Mouse (Mus musculus): ENCODE results near the gene Ubxn7. TPM values are rescaled to one million over a fixed set of nuclear protein-coding genes. Genes with fewer than 3 reads are reported as not detected.
A peak's percentile ranks its signal among the peaks of the same experiment; 100 is the strongest.

Ubxn7 gene
- polyA plus RNA-seq, 1 experiment, result 22.2 TPM

DNA sequence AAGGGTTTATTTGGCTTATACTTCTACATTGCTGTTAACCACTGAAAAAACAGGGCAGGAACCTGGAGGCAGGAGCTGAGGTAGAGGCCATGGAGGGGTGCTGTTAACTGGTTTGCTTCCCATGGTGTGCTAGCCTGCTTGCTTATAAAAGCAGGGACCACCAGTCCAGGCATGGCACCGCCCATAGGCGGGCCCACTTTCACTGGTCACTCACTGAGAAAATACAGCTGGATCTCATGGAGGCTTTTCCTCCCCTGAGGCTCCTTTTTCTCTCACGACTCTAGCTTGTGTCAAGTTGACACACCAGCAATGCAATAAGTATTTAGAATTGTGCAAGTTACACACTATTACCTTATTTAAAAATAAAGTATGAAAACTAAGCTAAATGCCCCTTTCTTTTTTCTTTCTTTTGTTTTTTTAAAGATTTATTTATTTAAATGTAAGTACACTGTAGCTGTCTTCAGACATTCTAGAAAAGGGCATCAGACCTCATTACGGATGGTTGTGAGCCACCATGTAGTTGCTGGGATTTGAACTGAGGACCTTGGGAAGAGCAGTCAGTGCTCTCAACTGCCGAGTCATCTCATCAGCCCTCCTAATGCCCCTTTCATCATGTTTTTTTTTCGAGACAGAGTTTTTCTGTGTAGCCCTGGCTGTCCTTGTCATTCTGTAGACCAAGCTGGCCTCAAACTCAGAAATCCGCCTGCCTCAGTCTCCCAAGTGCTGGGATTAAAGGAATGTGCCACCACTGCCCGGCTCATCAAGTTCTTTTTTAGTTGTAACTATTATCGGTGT is 984 bp upstream of the Ubxn7 start:
- no peak overlapping the region for H3K4me3 ChIP-seq (replicated peaks; ENCODE audit: extremely low read depth, low read depth, low read length)
- H3K4me1 ChIP-seq (ENCODE audit: control insufficient read depth, insufficient read depth, low read length), result peaks cover 2% of the 10 kb centered on the region
- 54% methylated on average over 9 of the region's 9 CpGs for WGBS
- no peak for TF ChIP-seq POLR2A (IDR thresholded peaks at IDR 0.05; ENCODE audit: borderline replicate concordance, extremely low read depth, low read depth, low read length)
- DNase-seq, result no peak

DNA sequence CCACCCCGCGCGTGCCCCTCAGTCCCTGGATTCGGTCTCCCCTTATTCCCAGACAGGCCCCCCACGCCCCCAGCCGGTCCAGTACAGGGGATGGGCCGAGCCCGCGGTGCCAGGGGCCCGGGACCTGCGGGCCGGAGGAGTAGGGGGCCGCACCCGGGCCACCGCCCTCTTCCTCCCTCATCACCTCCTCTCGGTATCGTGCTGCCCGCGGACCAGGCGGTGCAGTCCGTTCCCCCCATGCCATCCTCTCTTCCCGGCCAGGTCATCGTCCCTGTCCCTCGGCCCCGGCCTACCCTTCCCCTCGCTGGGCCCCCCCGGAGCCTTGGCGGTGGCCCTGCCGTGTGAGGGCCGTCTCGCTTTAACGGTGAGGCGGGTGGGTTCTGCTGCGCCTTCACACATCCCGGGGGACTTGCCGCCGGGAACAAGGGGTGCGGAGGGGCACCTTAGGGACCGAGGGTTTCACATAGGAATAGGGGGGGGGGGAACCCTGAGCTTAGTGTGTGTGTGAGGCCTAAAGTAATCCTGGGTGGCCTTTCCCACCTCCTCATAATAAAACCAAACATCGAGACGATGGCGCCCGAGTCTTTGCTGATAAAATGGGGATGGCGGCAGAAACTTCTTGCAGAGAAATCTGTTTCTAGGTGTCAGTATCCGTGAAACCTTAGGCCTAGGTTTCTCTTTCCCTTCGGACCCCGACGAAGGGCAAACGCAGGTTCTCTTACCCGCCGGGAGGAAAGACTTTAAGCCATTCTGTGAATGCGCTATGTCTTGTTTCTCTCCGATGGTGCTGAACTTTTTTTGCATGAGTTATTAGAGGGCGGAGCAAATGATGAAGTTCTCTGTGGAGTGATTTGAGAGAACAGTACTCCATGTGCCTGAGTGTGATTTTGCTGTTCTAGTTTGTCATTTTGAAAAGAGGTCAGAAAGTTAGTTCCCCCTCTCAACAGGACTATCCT is 777 bp downstream of the Ubxn7 start:
- no peak for TF ChIP-seq CTCF (IDR thresholded peaks at IDR 0.05; ENCODE audit: insufficient read depth, low read length)
- TF ChIP-seq POLR2A (IDR thresholded peaks at IDR 0.05; ENCODE audit: borderline replicate concordance, extremely low read depth, low read depth, low read length), result no peak
- WGBS, result under 1% methylated on average over 54 of the region's 54 CpGs
- peak; percentile 65 for DNase-seq
- Histone ChIP-seq H3K4me1 (ENCODE audit: control insufficient read depth, insufficient read depth, low read length) (peaks cover 2% of the 10 kb centered on the region), H3K4me3 (replicated peaks; ENCODE audit: extremely low read depth, low read depth, low read length) (peak overlapping the region; percentile 100)

DNA sequence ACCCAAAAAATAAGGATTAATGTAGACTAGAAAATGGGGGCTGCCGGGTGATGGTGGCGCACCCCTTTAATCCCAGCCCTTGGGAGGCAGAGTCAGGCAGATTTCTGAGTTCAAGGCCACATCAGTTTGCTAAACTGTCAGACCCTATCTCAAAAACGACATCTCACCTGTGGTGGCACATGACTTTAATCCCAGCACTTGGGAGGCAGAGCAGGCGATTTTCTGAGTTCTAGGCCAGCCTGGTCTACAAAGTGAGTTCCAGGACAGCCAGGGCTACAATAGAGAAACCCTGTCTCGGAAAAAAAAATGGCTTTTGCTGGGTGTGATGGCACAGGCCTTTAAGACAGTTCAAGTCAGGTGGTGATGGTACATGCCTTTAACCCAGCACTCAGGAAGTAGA is 3.1 kb downstream of the Ubxn7 start:
- WGBS, result 91% methylated on average over 5 of the region's 5 CpGs
- no peak for DNase-seq
- peaks cover 2% of the 10 kb centered on the region for H3K4me1 ChIP-seq (ENCODE audit: control insufficient read depth, insufficient read depth, low read length)
- no peak overlapping the region for H3K4me3 ChIP-seq (replicated peaks; ENCODE audit: extremely low read depth, low read depth, low read length)
- TF ChIP-seq CTCF (IDR thresholded peaks at IDR 0.05; ENCODE audit: insufficient read depth, low read length) (no peak), POLR2A (IDR thresholded peaks at IDR 0.05; ENCODE audit: borderline replicate concordance, extremely low read depth, low read depth, low read length) (no peak)

DNA sequence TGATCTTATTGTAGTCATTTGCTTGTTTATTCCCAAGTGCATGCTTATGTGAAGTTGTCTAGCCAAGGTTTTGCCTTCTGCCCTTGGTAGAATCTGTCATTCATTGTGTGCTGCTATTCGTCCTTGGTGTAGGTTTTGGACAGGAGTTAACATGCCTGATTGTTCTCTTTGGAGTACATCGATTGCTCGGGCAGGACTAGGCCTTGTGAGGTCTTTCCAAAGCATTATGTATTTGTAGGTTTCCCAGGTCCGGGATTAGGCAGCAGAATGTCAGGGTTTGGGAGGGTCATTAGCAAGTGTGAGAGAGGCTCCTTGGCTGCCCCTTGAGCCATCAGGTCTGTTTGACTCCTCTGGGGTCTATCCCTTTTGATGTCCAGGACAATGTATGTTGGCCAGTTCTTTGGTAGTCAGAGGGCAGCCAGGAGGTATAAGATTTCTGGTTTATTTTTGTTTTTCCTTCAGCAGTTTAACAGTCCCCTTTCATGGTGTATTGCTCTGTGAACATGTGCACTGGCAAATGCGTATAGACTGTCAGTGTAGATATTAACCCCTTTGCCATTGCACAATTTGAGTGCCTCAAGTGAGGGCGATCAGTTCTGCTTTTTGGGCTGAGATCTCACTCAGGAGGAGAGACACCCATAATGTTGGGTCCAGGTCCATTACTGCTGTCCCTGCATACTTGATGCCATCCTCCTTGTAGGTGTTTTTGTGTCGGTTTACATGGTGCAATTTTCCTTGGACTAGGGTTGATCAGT is 4.1 kb downstream of the Ubxn7 start:
- whole genome bisulfite sequencing, result 62% methylated on average over 7 of the region's 7 CpGs
- TF ChIP-seq CTCF (IDR thresholded peaks at IDR 0.05; ENCODE audit: insufficient read depth, low read length) (no peak), POLR2A (IDR thresholded peaks at IDR 0.05; ENCODE audit: borderline replicate concordance, extremely low read depth, low read depth, low read length) (no peak)
- no peak for DNase-seq
- H3K4me1 ChIP-seq (ENCODE audit: control insufficient read depth, insufficient read depth, low read length), result peaks cover 5% of the 10 kb centered on the region
- H3K4me3 ChIP-seq (replicated peaks; ENCODE audit: extremely low read depth, low read depth, low read length), result no peak overlapping the region

DNA sequence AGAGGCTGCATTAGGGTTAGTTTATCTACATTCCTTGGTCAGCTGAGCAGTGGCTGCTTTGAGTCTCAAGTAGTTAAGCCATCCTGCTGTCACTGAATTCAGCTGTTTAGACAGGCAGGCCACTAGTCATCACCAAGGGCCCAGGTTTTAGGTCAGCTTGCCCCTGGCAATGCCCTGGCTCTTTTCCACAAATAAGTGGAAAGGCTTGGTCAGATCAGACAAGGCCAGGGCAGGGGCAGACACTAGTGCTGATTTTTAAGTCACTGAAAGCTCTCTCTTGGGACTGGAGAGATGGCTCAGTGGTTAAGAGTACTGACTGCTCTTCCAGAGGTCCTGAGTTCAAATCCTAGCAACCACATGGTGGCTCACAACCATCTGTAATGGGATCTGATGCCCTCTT is 4.9 kb downstream of the Ubxn7 start:
- no peak for DNase-seq
- H3K4me3 ChIP-seq (replicated peaks; ENCODE audit: extremely low read depth, low read depth, low read length), result no peak overlapping the region
- TF ChIP-seq CTCF (IDR thresholded peaks at IDR 0.05; ENCODE audit: insufficient read depth, low read length) (no peak), POLR2A (IDR thresholded peaks at IDR 0.05; ENCODE audit: borderline replicate concordance, extremely low read depth, low read depth, low read length) (no peak)
- peaks cover 5% of the 10 kb centered on the region for H3K4me1 ChIP-seq (ENCODE audit: control insufficient read depth, insufficient read depth, low read length)

DNA sequence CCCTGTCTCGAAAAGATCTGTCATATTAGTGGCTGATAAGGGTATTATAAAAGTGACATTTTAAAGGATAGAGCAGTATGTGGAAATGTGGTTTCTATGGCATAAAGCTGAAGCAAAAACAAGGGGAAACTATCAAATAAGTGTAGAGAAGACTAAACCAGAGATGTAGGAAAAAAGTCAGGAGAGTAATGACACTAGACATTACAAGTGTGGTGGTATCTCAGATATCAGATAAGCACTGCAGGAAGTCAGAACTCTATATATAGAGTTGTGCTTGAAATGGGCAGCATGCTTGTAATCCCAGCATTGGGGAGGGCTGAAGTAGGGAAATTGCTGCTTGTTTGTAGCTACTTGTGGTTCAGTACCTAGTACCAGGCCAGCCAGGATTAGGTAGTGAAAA is 8.4 kb downstream of the Ubxn7 start:
- 47% methylated on average over 1 of the region's 1 CpGs for WGBS
- TF ChIP-seq CTCF (IDR thresholded peaks at IDR 0.05; ENCODE audit: insufficient read depth, low read length) (no peak), POLR2A (IDR thresholded peaks at IDR 0.05; ENCODE audit: borderline replicate concordance, extremely low read depth, low read depth, low read length) (no peak)
- no peak for DNase-seq
- Histone ChIP-seq H3K4me1 (ENCODE audit: control insufficient read depth, insufficient read depth, low read length) (peaks cover 9% of the 10 kb centered on the region), H3K4me3 (replicated peaks; ENCODE audit: extremely low read depth, low read depth, low read length) (no peak overlapping the region)

DNA sequence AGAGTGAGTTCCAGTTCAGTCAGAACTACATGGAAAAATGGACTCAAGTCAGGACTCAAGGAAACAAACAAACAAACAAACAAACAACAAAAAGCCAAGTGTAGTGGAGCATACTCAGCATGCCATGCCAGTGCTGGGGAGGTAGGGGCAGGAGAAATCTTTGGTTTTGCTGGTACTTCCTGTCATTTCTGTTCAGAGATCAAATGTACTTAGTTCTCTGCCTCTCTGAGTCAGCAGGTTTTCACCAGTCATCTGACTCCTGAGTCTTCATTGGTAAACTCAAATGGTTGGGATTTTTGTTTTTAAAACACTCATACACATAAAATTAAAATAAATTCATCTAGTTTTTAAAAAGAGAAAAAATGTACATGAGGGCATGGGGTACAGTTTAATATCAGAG is 13.5 kb downstream of the Ubxn7 start:
- peaks cover 8% of the 10 kb centered on the region for H3K4me1 ChIP-seq (ENCODE audit: control insufficient read depth, insufficient read depth, low read length)
- H3K4me3 ChIP-seq (replicated peaks; ENCODE audit: extremely low read depth, low read depth, low read length), result no peak overlapping the region
- no peak for TF ChIP-seq POLR2A (IDR thresholded peaks at IDR 0.05; ENCODE audit: borderline replicate concordance, extremely low read depth, low read depth, low read length)
- TF ChIP-seq CTCF (IDR thresholded peaks at IDR 0.05; ENCODE audit: insufficient read depth, low read length), result no peak
- DNase-seq, result no peak

DNA sequence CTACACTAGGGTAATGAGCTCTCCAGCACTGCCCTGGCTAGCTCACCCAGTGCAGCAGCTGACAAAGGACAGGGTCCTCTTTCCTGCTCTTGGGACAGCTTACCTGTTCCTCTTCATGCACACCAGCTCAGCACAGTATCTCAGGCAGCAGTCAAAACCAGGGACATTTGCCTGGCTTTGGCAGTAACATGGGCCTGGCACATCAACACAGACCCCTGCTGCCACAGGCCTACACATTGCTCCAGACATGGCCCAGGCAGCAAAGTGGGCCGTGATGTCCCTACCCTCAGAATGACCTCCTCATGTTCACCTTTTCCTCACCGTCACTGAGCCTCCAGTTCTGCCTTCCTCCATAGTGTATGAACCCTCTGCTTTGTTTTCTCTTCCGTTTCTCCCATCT is 18.7 kb downstream of the Ubxn7 start:
- no peak overlapping the region for H3K4me3 ChIP-seq (replicated peaks; ENCODE audit: extremely low read depth, low read depth, low read length)
- 80% methylated on average over 3 of the region's 3 CpGs for WGBS
- H3K4me1 ChIP-seq (ENCODE audit: control insufficient read depth, insufficient read depth, low read length), result peaks cover 5% of the 10 kb centered on the region
- TF ChIP-seq POLR2A (IDR thresholded peaks at IDR 0.05; ENCODE audit: borderline replicate concordance, extremely low read depth, low read depth, low read length), result no peak
- no peak for TF ChIP-seq CTCF (IDR thresholded peaks at IDR 0.05; ENCODE audit: insufficient read depth, low read length)
- DNase-seq, result no peak

DNA sequence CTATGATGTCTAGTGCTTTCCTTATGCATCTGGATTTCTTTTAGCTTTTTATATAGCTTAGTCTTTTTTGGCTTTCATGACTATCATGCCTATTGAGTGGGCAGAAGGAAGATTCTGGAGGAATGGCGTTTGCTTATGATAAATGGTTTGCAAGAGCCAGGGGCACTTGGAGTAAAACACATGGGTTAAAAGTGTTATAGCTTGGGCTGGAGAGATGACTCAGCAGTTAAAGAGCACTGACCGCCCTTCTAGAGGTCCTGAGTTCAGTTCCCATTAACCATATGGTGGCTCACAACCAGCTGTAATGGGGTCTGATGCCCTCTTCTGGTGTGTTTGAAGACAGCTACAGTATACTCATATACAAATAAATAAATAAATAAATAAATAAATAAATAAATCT is 31.5 kb downstream of the Ubxn7 start:
- WGBS, result 85% methylated on average over 2 of the region's 2 CpGs
- DNase-seq, result no peak
- Histone ChIP-seq H3K4me3 (replicated peaks; ENCODE audit: extremely low read depth, low read depth, low read length) (no peak overlapping the region), H3K4me1 (ENCODE audit: control insufficient read depth, insufficient read depth, low read length) (no peaks in the 10 kb centered on the region)
- no peak for TF ChIP-seq CTCF (IDR thresholded peaks at IDR 0.05; ENCODE audit: insufficient read depth, low read length)
